ENCODE assay signal across 28 mouse cellular contexts in genomic region chr12:25172450-25172849, GRCm38 (mm10).
"Had no signal": no experiment of that assay in that cellular context is flagged by ENCODE, and none has a peak within 500 bp of the region (broad histone marks: within the 10 kb centered on the region; RNA-seq: fewer than 3 reads in every experiment).

No protein-coding gene starts in this region.

- ATAC-seq: liver, embryonic 12.5 days; liver, postnatal 0 days; midbrain, embryonic 13.5 days; midbrain, embryonic 15.5 days; midbrain, embryonic 16.5 days had no signal

- H3K27me3 ChIP-seq: limb, embryonic 12.5 days; limb, embryonic 13.5 days; limb, embryonic 15.5 days; liver, embryonic 13.5 days; liver, embryonic 15.5 days; lung, embryonic 15.5 days; midbrain, embryonic 12.5 days; midbrain, embryonic 13.5 days; midbrain, embryonic 15.5 days had no signal

- H3K9me3 ChIP-seq: limb, embryonic 10.5 days; limb, embryonic 12.5 days; limb, embryonic 13.5 days; limb, embryonic 15.5 days; liver, embryonic 12.5 days; liver, embryonic 13.5 days; liver, embryonic 15.5 days; lung, embryonic 15.5 days; megakaryocyte, embryonic 14.5 days; midbrain, embryonic 12.5 days; midbrain, embryonic 13.5 days; midbrain, embryonic 15.5 days had no signal

- H3K27ac ChIP-seq: left cerebral cortex, adult 2 months; limb, embryonic 10.5 days; limb, embryonic 12.5 days; limb, embryonic 13.5 days; limb, embryonic 15.5 days; liver, embryonic 12.5 days; liver, embryonic 13.5 days; liver, embryonic 14.5 days; liver, embryonic 15.5 days; lung, embryonic 15.5 days; macrophage; midbrain, embryonic 12.5 days; midbrain, embryonic 13.5 days; midbrain, embryonic 15.5 days had no signal

- H3K36me3 ChIP-seq: limb, embryonic 10.5 days; limb, embryonic 12.5 days; limb, embryonic 13.5 days; limb, embryonic 15.5 days; liver, embryonic 12.5 days; liver, embryonic 13.5 days; liver, embryonic 15.5 days; lung, embryonic 15.5 days; midbrain, embryonic 12.5 days; midbrain, embryonic 13.5 days; midbrain, embryonic 15.5 days had no signal

- H3K4me1 ChIP-seq: limb, embryonic 15.5 days; liver, embryonic 12.5 days; liver, embryonic 13.5 days; liver, embryonic 15.5 days; midbrain, embryonic 12.5 days; midbrain, embryonic 13.5 days had no signal

- H3K4me2 ChIP-seq: limb, embryonic 12.5 days; limb, embryonic 13.5 days; limb, embryonic 15.5 days; liver, embryonic 11.5 days; liver, embryonic 12.5 days; liver, embryonic 13.5 days; liver, embryonic 15.5 days; lung, embryonic 14.5 days; lung, embryonic 15.5 days; midbrain, embryonic 12.5 days; midbrain, embryonic 13.5 days; midbrain, embryonic 15.5 days had no signal

- H3K4me3 ChIP-seq: left cerebral cortex, adult 2 months; limb, embryonic 10.5 days; limb, embryonic 12.5 days; limb, embryonic 13.5 days; limb, embryonic 15.5 days; liver, embryonic 12.5 days; liver, embryonic 13.5 days; liver, embryonic 15.5 days; lung, embryonic 15.5 days; megakaryocyte, embryonic 14.5 days; midbrain, embryonic 12.5 days; midbrain, embryonic 13.5 days; midbrain, embryonic 15.5 days; myocyte had no signal

- H3K9ac ChIP-seq: limb, embryonic 12.5 days; limb, embryonic 13.5 days; limb, embryonic 15.5 days; liver, embryonic 12.5 days; liver, embryonic 13.5 days; liver, embryonic 14.5 days; liver, embryonic 15.5 days; liver, postnatal 0 days; lung, embryonic 14.5 days; lung, embryonic 15.5 days; midbrain, embryonic 12.5 days; midbrain, embryonic 13.5 days; midbrain, embryonic 15.5 days had no signal

- DNase-seq: left cerebral cortex, postnatal 4 days; liver; liver, embryonic 13.5 days; liver, postnatal 0 days; lung, adult 18-20 months; lung, adult 2 months; lung, embryonic 14.5 days; lung, postnatal 10 days; lung, postnatal 14 days; lung, postnatal 36 days; lung, postnatal 4 days had no signal
